Mouse (Mus musculus) kidney, adult 2 months (tissue): ENCODE results near the gene Ppp1r32. TPM values are rescaled to one million over a fixed set of nuclear protein-coding genes. Genes with fewer than 3 reads are reported as not detected.
A peak's percentile ranks its signal among the peaks of the same experiment; 100 is the strongest.

Source experiments
- DNase-seq: peaks from one replicate; pipeline ENCODE4 v3.0.0; 2021
- H3K27ac ChIP-seq: fragments of 200-500 bp; 2 replicates; pipeline ENCODE4 v1.5.1; 2012; ENCODE audit warnings: low read depth, low read length, control low read depth, inconsistent platforms; ENCODE audit not compliant: insufficient read depth
- H3K27me3 ChIP-seq: fragments of 200-500 bp; replicated peaks from 2 replicates; pipeline ENCODE4 v1.6.1; 2012; ENCODE audit warnings: mild to moderate bottlenecking, moderate library complexity, low read length, inconsistent platforms; ENCODE audit not compliant: control insufficient read depth, insufficient read depth
- H3K36me3 ChIP-seq: fragments of 200-500 bp; 2 replicates; pipeline ENCODE4 v1.6.1; 2012; ENCODE audit warnings: mild to moderate bottlenecking, moderate library complexity, low read length, inconsistent platforms; ENCODE audit not compliant: control insufficient read depth, insufficient read depth
- H3K4me1 ChIP-seq: fragments of 200-500 bp; 2 replicates; pipeline ENCODE4 v1.6.1; 2011; ENCODE audit warnings: low read length; ENCODE audit not compliant: control insufficient read depth, insufficient read depth
- H3K4me3 ChIP-seq: fragments of 200-500 bp; 2 replicates; pipeline ENCODE4 v1.5.1; 2011; ENCODE audit warnings: mild to moderate bottlenecking, low read depth, low read length, control low read depth; ENCODE audit not compliant: insufficient read depth
- CTCF ChIP-seq: fragments of 200-500 bp; conservative IDR thresholded peaks from 2 replicates; pipeline ENCODE4 v1.5.1; 2011; ENCODE audit warnings: low read depth, mild to moderate bottlenecking, control low read depth, low read length, moderate library complexity, mixed read lengths; ENCODE audit not compliant: insufficient read depth, insufficient read length
- POLR2A ChIP-seq: fragments of 200-500 bp; IDR thresholded peaks from one replicate; pipeline ENCODE4 v1.6.1; 2011; ENCODE audit warnings: low read depth, low read length, control low read depth
- WGBS: fragments of 180-500 bp; shearing (Covaris S2); methylation state at CpG from one replicate; pipeline ENCODE4 v1.1.7; 2018; 5-methylcytosine and 5-hydroxymethylcytosine counted together
- polyA plus RNA-seq: library from polyadenylated mRNA; depleted of rRNA; stranded (reverse); fragments of >200 nt; gene quantifications from 2 replicates; pipeline ENCODE4 v1.2.3, GENCODE M21; 2012

The Ppp1r32 gene
- polyA plus RNA-seq, 1 experiment, result 0.66 TPM

GRCm38 (mm10) chr19:10459907-10460306 lies 22.8 kb downstream of the Ppp1r32 start:
- 76% methylated on average over 11 of the region's 11 CpGs for WGBS
- H3K27ac ChIP-seq, result no peak overlapping the region
- H3K36me3 ChIP-seq, result no peaks in the 10 kb centered on the region
- no peak overlapping the region for H3K4me3 ChIP-seq
- no peaks in the 10 kb centered on the region for H3K4me1 ChIP-seq
- no peak for TF ChIP-seq CTCF
- no peak for TF ChIP-seq POLR2A
- H3K27me3 ChIP-seq, result peaks cover 1% of the 10 kb centered on the region
- no peak for DNase-seq

- 0 out of 2 replicates have a peak overlapping the region, but pooled peaks have one; percentile 33 for H3K4me3 ChIP-seq
- H3K27me3 ChIP-seq, result peaks cover 1% of the 10 kb centered on the region
- TF ChIP-seq POLR2A (no peak), CTCF (no peak)
- peak; percentile 68 for DNase-seq
- H3K4me1 ChIP-seq, result no peaks in the 10 kb centered on the region
- 10% methylated on average over 8 of the region's 8 CpGs for whole genome bisulfite sequencing
- no peak overlapping the region for H3K27ac ChIP-seq
- no peaks in the 10 kb centered on the region for H3K36me3 ChIP-seq
These were observed 24.6 kb downstream of the Ppp1r32 start for GRCm38 (mm10) chr19:10458096-10458495.

- DNase-seq, result peak; percentile 67
- no peaks in the 10 kb centered on the region for H3K4me1 ChIP-seq
- H3K27ac ChIP-seq, result no peak overlapping the region
- TF ChIP-seq POLR2A (no peak), CTCF (no peak)
- H3K4me3 ChIP-seq, result peak overlapping the region; percentile 37
- H3K36me3 ChIP-seq, result no peaks in the 10 kb centered on the region
- 1% methylated on average over 34 of the region's 34 CpGs for WGBS
- H3K27me3 ChIP-seq, result peaks cover 1% of the 10 kb centered on the region
These were observed 25.3 kb downstream of the Ppp1r32 start for GRCm38 (mm10) chr19:10457484-10457800.

GRCm38 (mm10) chr19:10456752-10457483 lies 25.8 kb downstream of the Ppp1r32 start, which contains the start of gene Lrrc10b:
Lrrc10b (minus strand) TSS chr19:10457473.
- H3K27ac ChIP-seq, result no peak within 1 kb of the TSS

GRCm38 (mm10) chr19:10455437-10455806 lies 27.3 kb downstream of the Ppp1r32 start:
- Histone ChIP-seq H3K36me3 (no peaks in the 10 kb centered on the region), H3K4me1 (no peaks in the 10 kb centered on the region), H3K27me3 (peaks cover 1% of the 10 kb centered on the region), H3K27ac (no peak overlapping the region), H3K4me3 (no peak overlapping the region)
- TF ChIP-seq POLR2A (no peak), CTCF (no peak)
- no peak for DNase-seq
- WGBS, result 70% methylated on average over 3 of the region's 3 CpGs

More at GRCm38 (mm10) chr19:10456752-10457483, 25.8 kb downstream of the Ppp1r32 start, which contains the start of gene Lrrc10b:
- peak; percentile 51 for DNase-seq
- H3K4me1 ChIP-seq, result no peaks in the 10 kb centered on the region
- under 1% methylated on average over 94 of the region's 96 CpGs for WGBS
- H3K36me3 ChIP-seq, result no peaks in the 10 kb centered on the region
- peaks cover 1% of the 10 kb centered on the region for H3K27me3 ChIP-seq
- TF ChIP-seq CTCF, result no peak
- TF ChIP-seq POLR2A, result no peak
- H3K4me3 ChIP-seq, result peak within 1 kb of the TSS; percentile 37

GRCm38 (mm10) chr19:10454718-10455436 lies 27.9 kb downstream of the Ppp1r32 start:
- Histone ChIP-seq H3K4me3 (no peak overlapping the region), H3K4me1 (no peaks in the 10 kb centered on the region), H3K27me3 (peaks cover 1% of the 10 kb centered on the region), H3K36me3 (no peaks in the 10 kb centered on the region), H3K27ac (no peak overlapping the region)
- TF ChIP-seq CTCF (no peak), POLR2A (no peak)
- DNase-seq, result no peak
- WGBS, result 36% methylated on average over 4 of the region's 4 CpGs

- H3K27ac ChIP-seq, result no peak overlapping the region
- no peak overlapping the region for H3K4me3 ChIP-seq
- DNase-seq, result peak; percentile 74
- no peaks in the 10 kb centered on the region for H3K4me1 ChIP-seq
- H3K36me3 ChIP-seq, result no peaks in the 10 kb centered on the region
- no peaks in the 10 kb centered on the region; the same call in 1 of the 2 replicates for H3K27me3 ChIP-seq
- 11% methylated on average over 3 of the region's 3 CpGs for WGBS
- no peak for TF ChIP-seq POLR2A
- peak; percentile 73 for TF ChIP-seq CTCF
These were observed 33.0 kb downstream of the Ppp1r32 start for GRCm38 (mm10) chr19:10449708-10450107.
